Mouse (Mus musculus): ENCODE data around the gene Gm12216. TPM values are rescaled to one million over a fixed set of nuclear protein-coding genes. Genes with fewer than 3 reads are reported as not detected.

Gene Gm12216
- polyA plus RNA-seq, 1 experiment from 2014 or later, result 1.4 TPM

- Histone ChIP-seq H3K4me2 (ENCODE audit: low read length) (no peak overlapping the region), H3K36me3 (ENCODE audit: control insufficient read depth, insufficient read depth, low read length) (no peaks in the 10 kb centered on the region), H3K4me1 (replicated peaks; ENCODE audit: control insufficient read depth, insufficient read depth, low read length) (no peaks in the 10 kb centered on the region), H3K27me3 (replicated peaks; ENCODE audit: control insufficient read depth, insufficient read depth, low read length) (no peaks in the 10 kb centered on the region), H3K9me3 (ENCODE audit: control insufficient read depth, low read length) (no peaks in the 10 kb centered on the region), H3K4me3 (ENCODE audit: low read depth, low read length) (no peak overlapping the region), H3K9ac (ENCODE audit: low read length) (no peak overlapping the region), H3K27ac (ENCODE audit: low read depth) (no peak overlapping the region)
- DNase-seq (ENCODE audit: low spot score) (no peak), ATAC-seq (replicated peaks; ENCODE audit: low FRiP score, low TSS enrichment, low read depth) (no peak)
- 79% methylated on average over 11 of the region's 11 CpGs for WGBS
Observed at GRCm38 (mm10) chr11:53821230-53821944, 37.7 kb downstream of the Gm12216 start.

- ATAC-seq (replicated peaks; ENCODE audit: low FRiP score, low TSS enrichment, low read depth) (no peak), DNase-seq (ENCODE audit: low spot score) (no peak)
- H3K4me2 ChIP-seq (ENCODE audit: low read length), result no peak overlapping the region
- no peaks in the 10 kb centered on the region for H3K4me1 ChIP-seq (replicated peaks; ENCODE audit: control insufficient read depth, insufficient read depth, low read length)
- no peaks in the 10 kb centered on the region for H3K27me3 ChIP-seq (replicated peaks; ENCODE audit: control insufficient read depth, insufficient read depth, low read length)
- H3K27ac ChIP-seq (ENCODE audit: low read depth), result no peak overlapping the region
- no peak overlapping the region for H3K9ac ChIP-seq (ENCODE audit: low read length)
- H3K9me3 ChIP-seq (ENCODE audit: control insufficient read depth, low read length), result no peaks in the 10 kb centered on the region
- WGBS, result 79% methylated on average over 13 of the region's 13 CpGs
- H3K4me3 ChIP-seq (ENCODE audit: low read depth, low read length), result no peak overlapping the region
- H3K36me3 ChIP-seq (ENCODE audit: control insufficient read depth, insufficient read depth, low read length), result no peaks in the 10 kb centered on the region
Observed at GRCm38 (mm10) chr11:53820516-53821170, 38.4 kb downstream of the Gm12216 start.

- Histone ChIP-seq H3K9me3 (ENCODE audit: control insufficient read depth, low read length) (no peaks in the 10 kb centered on the region), H3K4me2 (ENCODE audit: low read length) (no peak overlapping the region), H3K36me3 (ENCODE audit: control insufficient read depth, insufficient read depth, low read length) (no peaks in the 10 kb centered on the region), H3K27me3 (replicated peaks; ENCODE audit: control insufficient read depth, insufficient read depth, low read length) (no peaks in the 10 kb centered on the region), H3K9ac (ENCODE audit: low read length) (no peak overlapping the region), H3K4me1 (replicated peaks; ENCODE audit: control insufficient read depth, insufficient read depth, low read length) (no peaks in the 10 kb centered on the region), H3K27ac (ENCODE audit: low read depth) (no peak overlapping the region), H3K4me3 (ENCODE audit: low read depth, low read length) (no peak overlapping the region)
- ATAC-seq (replicated peaks; ENCODE audit: low FRiP score, low TSS enrichment, low read depth) (no peak), DNase-seq (ENCODE audit: low spot score) (no peak)
- 89% methylated on average over 6 of the region's 6 CpGs for WGBS
Observed at GRCm38 (mm10) chr11:53819511-53819910, 39.5 kb downstream of the Gm12216 start.

DNA sequence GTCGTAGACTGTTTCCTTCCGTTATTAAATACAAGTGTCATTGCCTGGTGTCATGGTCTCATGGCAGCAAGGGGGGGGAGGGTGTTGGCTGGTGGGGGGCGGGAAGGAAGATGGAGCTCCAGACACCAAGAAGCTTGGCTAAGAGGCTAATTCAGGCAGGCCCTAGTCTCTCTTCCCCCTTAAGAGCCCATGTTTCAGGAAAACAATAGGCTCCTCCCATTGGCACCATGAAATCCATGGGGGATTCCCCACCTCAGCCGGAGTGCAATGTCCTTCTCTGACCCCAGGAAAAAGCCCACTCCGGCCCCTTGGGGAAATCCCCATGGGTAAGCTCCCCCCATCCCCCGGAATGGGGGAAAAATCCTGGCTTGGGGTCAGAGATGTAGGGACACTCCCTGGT lies 40.3 kb downstream of the Gm12216 start:
- no peaks in the 10 kb centered on the region for H3K36me3 ChIP-seq (ENCODE audit: control insufficient read depth, insufficient read depth, low read length)
- no peak overlapping the region for H3K4me3 ChIP-seq (ENCODE audit: low read depth, low read length)
- no peak overlapping the region for H3K9ac ChIP-seq (ENCODE audit: low read length)
- no peak overlapping the region for H3K27ac ChIP-seq (ENCODE audit: low read depth)
- H3K4me1 ChIP-seq (replicated peaks; ENCODE audit: control insufficient read depth, insufficient read depth, low read length), result no peaks in the 10 kb centered on the region
- no peaks in the 10 kb centered on the region for H3K9me3 ChIP-seq (ENCODE audit: control insufficient read depth, low read length)
- DNase-seq (ENCODE audit: low spot score), result no peak
- WGBS, result 65% methylated on average over 6 of the region's 6 CpGs
- no peak for ATAC-seq (replicated peaks; ENCODE audit: low FRiP score, low TSS enrichment, low read depth)
- H3K27me3 ChIP-seq (replicated peaks; ENCODE audit: control insufficient read depth, insufficient read depth, low read length), result no peaks in the 10 kb centered on the region
- H3K4me2 ChIP-seq (ENCODE audit: low read length), result no peak overlapping the region

GRCm38 (mm10) chr11:53816841-53817375 lies 42.1 kb downstream of the Gm12216 start:
- no peak overlapping the region for H3K9ac ChIP-seq (ENCODE audit: low read length)
- WGBS, result 89% methylated on average over 5 of the region's 5 CpGs
- no peak overlapping the region for H3K27ac ChIP-seq (ENCODE audit: low read depth)
- H3K4me2 ChIP-seq (ENCODE audit: low read length), result no peak overlapping the region
- no peaks in the 10 kb centered on the region for H3K36me3 ChIP-seq (ENCODE audit: control insufficient read depth, insufficient read depth, low read length)
- H3K4me1 ChIP-seq (replicated peaks; ENCODE audit: control insufficient read depth, insufficient read depth, low read length), result no peaks in the 10 kb centered on the region
- no peak for DNase-seq (ENCODE audit: low spot score)
- no peak overlapping the region for H3K4me3 ChIP-seq (ENCODE audit: low read depth, low read length)
- ATAC-seq (replicated peaks; ENCODE audit: low FRiP score, low TSS enrichment, low read depth), result no peak
- H3K27me3 ChIP-seq (replicated peaks; ENCODE audit: control insufficient read depth, insufficient read depth, low read length), result no peaks in the 10 kb centered on the region
- no peaks in the 10 kb centered on the region for H3K9me3 ChIP-seq (ENCODE audit: control insufficient read depth, low read length)

- no peak overlapping the region for H3K27ac ChIP-seq (ENCODE audit: low read depth)
- ATAC-seq (replicated peaks; ENCODE audit: low FRiP score, low TSS enrichment, low read depth), result no peak
- WGBS, result 57% methylated on average over 3 of the region's 3 CpGs
- H3K4me1 ChIP-seq (replicated peaks; ENCODE audit: control insufficient read depth, insufficient read depth, low read length), result peaks cover 3% of the 10 kb centered on the region; the same call in 1 of the 2 replicates
- H3K36me3 ChIP-seq (ENCODE audit: control insufficient read depth, insufficient read depth, low read length), result no peaks in the 10 kb centered on the region
- H3K9me3 ChIP-seq (ENCODE audit: control insufficient read depth, low read length), result no peaks in the 10 kb centered on the region
- DNase-seq (ENCODE audit: low spot score), result no peak
- H3K4me2 ChIP-seq (ENCODE audit: low read length), result no peak overlapping the region
- H3K4me3 ChIP-seq (ENCODE audit: low read depth, low read length), result no peak overlapping the region
- no peak overlapping the region for H3K9ac ChIP-seq (ENCODE audit: low read length)
- no peaks in the 10 kb centered on the region for H3K27me3 ChIP-seq (replicated peaks; ENCODE audit: control insufficient read depth, insufficient read depth, low read length)
Observed at GRCm38 (mm10) chr11:53814810-53815209, 44.2 kb downstream of the Gm12216 start.

DNA sequence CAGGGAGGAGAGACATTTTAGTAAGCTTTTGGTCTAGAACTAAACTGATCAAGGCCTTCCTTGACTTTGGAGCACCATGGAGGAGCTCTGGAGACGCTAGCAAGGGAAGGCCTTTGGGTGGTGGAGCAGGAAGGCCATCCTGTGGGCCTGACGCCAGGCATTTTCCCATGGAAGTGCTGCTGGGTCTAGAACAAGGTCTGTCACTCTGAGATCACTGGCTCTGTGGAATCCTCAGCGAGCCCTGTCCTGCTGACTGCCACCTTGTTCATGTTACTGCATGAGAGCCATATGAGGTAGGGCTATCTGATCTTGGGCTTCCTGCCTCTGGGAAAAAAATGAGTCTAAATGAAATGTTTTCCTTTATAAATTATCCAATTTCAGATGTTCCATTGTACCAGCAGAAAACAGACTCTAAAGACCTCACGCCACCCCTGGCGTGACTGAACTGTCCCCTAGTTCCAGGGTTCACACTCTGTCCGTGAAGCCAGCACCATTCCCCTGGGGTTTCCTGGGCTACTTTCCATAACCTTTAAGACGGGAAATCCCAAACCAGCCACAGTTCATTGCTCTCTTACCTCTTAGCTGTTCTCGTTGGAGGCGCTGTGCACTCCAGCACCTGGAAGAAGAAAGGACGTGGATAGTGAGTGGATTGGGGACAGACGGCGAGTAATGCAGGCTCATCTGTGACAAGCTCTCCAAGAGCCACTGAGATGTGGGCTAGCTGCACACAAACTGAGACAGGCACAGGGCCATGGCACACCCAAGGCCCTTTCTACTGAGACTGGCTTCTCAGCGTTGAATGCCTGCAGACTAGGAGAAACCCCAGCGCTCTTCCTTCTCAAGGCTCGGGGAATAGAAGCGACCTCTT lies 45.8 kb downstream of the Gm12216 start:
- no peak overlapping the region for H3K4me3 ChIP-seq (ENCODE audit: low read depth, low read length)
- WGBS, result 79% methylated on average over 16 of the region's 16 CpGs

DNA sequence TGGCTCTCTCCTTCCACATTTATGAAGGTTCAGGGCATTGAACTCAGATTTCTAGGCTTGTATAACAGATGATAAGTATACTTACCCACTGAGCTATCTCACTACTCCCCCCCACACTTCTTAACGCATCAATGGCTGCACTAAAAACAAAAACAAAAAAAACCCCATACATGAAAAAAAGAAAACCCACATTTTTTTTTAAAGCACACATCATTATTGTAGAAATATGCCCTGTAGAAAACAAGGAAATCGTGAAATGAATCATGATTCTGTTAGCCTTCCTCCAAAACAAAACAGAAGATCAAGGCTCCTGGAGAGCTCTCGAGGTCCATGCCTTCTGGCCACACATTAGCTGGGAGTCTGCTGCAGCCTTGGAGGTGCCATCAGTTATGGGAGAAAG lies 47.7 kb downstream of the Gm12216 start:
- WGBS, result 81% methylated on average over 3 of the region's 3 CpGs
- Histone ChIP-seq H3K27me3 (replicated peaks; ENCODE audit: control insufficient read depth, insufficient read depth, low read length) (no peaks in the 10 kb centered on the region), H3K27ac (ENCODE audit: low read depth) (no peak overlapping the region), H3K36me3 (ENCODE audit: control insufficient read depth, insufficient read depth, low read length) (no peaks in the 10 kb centered on the region), H3K9ac (ENCODE audit: low read length) (no peak overlapping the region), H3K4me2 (ENCODE audit: low read length) (no peak overlapping the region), H3K9me3 (ENCODE audit: control insufficient read depth, low read length) (no peaks in the 10 kb centered on the region), H3K4me1 (replicated peaks; ENCODE audit: control insufficient read depth, insufficient read depth, low read length) (peaks cover 13% of the 10 kb centered on the region; the same call in 1 of the 2 replicates), H3K4me3 (ENCODE audit: low read depth, low read length) (no peak overlapping the region)
- no peak for DNase-seq (ENCODE audit: low spot score)
- ATAC-seq (replicated peaks; ENCODE audit: low FRiP score, low TSS enrichment, low read depth), result no peak

More for the DNA sequence above, 45.8 kb downstream of the Gm12216 start:
- no peaks in the 10 kb centered on the region for H3K9me3 ChIP-seq (ENCODE audit: control insufficient read depth, low read length)
- no peak overlapping the region for H3K9ac ChIP-seq (ENCODE audit: low read length)
- ATAC-seq (replicated peaks; ENCODE audit: low FRiP score, low TSS enrichment, low read depth), result no peak
- no peak overlapping the region for H3K4me2 ChIP-seq (ENCODE audit: low read length)
- no peak for DNase-seq (ENCODE audit: low spot score)
- no peaks in the 10 kb centered on the region for H3K27me3 ChIP-seq (replicated peaks; ENCODE audit: control insufficient read depth, insufficient read depth, low read length)
- peaks cover 13% of the 10 kb centered on the region; the same call in 1 of the 2 replicates for H3K4me1 ChIP-seq (replicated peaks; ENCODE audit: control insufficient read depth, insufficient read depth, low read length)
- no peaks in the 10 kb centered on the region for H3K36me3 ChIP-seq (ENCODE audit: control insufficient read depth, insufficient read depth, low read length)
- no peak overlapping the region for H3K27ac ChIP-seq (ENCODE audit: low read depth)

Data from intestine, embryonic 14.5 days (tissue).